Mouse (Mus musculus): ENCODE measurements at regions not wholly inside any gene's neighbourhood (a gene's known extent, or its start where the extent isn't known, plus 50 kb on each side); places are given as distances from the start of the nearest gene placed in this dataset.
A peak's percentile ranks its signal among the peaks of the same experiment; 100 is the strongest.

DNA sequence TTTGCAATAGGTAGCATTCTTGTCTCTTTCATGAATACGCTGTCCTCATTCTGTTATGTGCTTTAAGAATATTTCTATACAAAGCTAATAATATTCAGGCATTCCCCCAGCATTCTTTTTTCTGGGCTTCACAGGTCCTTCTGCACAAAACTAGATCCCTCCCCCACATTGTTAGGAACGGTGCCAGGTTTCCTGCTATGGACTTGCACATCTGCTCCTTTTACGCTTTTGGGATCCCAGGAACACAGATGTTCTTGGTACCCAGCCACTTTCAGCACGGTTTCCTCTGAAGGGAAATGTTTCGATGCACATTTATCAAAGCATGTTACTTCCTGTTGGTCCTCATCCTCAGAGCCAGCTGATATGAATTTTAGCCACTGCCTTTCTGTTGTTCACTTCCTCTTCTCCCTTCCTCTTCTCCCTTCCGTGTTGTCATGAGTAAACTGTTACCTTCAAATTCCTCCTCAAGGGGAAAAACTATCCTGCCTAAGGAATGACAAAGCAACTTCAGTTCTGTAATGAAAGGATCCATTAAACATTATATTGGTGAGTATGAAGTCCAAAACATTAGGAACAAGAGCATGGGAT is 209.9 kb upstream of the Gbe1 start:
- H3K9me3 ChIP-seq (replicated peaks), result no peaks in the 10 kb centered on the region
- WGBS, result 24% methylated on average over 6 of the region's 6 CpGs
- no peaks in the 10 kb centered on the region for H3K4me1 ChIP-seq
- no peak overlapping the region for H3K9ac ChIP-seq
- no peaks in the 10 kb centered on the region for H3K36me3 ChIP-seq
- no peak overlapping the region for H3K4me3 ChIP-seq (replicated peaks)
- H3K27ac ChIP-seq (replicated peaks), result no peak overlapping the region
- no peak for ATAC-seq (ENCODE audit: insufficient number of reproducible peaks, low FRiP score, low TSS enrichment, low read depth)
- H3K4me2 ChIP-seq (replicated peaks), result no peak overlapping the region
- H3K27me3 ChIP-seq, result no peaks in the 10 kb centered on the region

DNA sequence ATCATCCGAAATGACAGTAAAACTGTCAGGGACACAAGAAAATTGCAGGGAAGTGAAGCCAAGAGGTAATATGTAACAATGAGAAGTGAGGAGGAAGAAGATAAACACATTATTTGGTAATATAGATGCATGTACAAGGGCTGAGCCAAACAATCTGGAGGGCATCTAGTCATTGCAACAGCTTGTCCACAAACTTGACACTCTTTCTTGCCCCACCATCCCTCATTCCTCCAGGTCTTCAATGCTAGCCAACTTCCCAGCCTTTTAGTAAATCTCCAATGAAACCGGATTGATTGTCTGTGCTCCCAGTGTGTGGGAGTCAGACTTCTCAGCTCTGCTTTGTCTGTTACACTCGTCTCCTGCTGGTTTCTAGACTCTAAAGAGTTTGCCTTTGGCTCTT is 172.3 kb upstream of the Gbe1 start:
- Histone ChIP-seq H3K4me2 (replicated peaks) (no peak overlapping the region), H3K4me1 (no peaks in the 10 kb centered on the region), H3K27ac (replicated peaks) (no peak overlapping the region), H3K36me3 (no peaks in the 10 kb centered on the region), H3K9ac (no peak overlapping the region), H3K9me3 (replicated peaks) (no peaks in the 10 kb centered on the region), H3K27me3 (no peaks in the 10 kb centered on the region), H3K4me3 (replicated peaks) (no peak overlapping the region)
- 55% methylated on average over 3 of the region's 3 CpGs for WGBS
- ATAC-seq (ENCODE audit: insufficient number of reproducible peaks, low FRiP score, low TSS enrichment, low read depth), result no peak

DNA sequence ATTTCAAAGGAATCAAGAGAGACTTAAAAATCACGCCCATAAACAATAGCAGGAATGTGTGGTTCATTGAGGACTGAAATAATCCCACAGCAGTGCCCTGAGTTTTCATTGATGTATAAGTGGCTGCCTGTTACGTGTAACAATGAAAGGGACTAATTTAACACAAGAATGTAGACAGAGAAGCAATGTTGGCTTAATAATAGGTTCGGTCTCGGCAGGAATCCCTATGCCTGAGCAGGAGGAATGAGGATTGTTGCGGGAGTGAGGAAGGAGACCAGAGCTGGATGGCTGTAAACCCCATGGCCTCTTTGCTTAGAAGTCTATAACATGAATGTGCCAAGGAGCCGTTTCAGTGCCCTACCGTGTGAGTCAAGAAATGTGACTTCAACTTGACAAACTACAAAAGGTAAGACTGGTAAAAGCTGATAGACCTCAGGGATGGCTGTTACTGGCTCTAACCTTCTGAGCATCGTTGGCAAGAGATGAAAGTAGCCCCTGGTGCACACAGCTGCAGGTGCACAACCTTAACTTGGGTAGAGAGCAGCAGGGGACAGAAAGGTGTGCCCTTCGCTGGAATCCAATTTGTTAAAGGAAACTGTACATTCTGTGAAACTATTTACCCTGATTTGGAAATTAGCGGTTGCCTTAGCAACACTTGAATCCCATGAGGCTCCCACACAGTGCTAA is 165.9 kb upstream of the Gbe1 start:
- no peaks in the 10 kb centered on the region for H3K9me3 ChIP-seq (replicated peaks)
- H3K4me3 ChIP-seq (replicated peaks), result no peak overlapping the region
- no peak for ATAC-seq (ENCODE audit: insufficient number of reproducible peaks, low FRiP score, low TSS enrichment, low read depth)
- no peak overlapping the region for H3K9ac ChIP-seq
- no peaks in the 10 kb centered on the region for H3K36me3 ChIP-seq
- H3K4me1 ChIP-seq, result no peaks in the 10 kb centered on the region
- WGBS, result 57% methylated on average over 10 of the region's 10 CpGs
- no peak overlapping the region for H3K4me2 ChIP-seq (replicated peaks)
- H3K27me3 ChIP-seq, result no peaks in the 10 kb centered on the region
- no peak overlapping the region for H3K27ac ChIP-seq (replicated peaks)

DNA sequence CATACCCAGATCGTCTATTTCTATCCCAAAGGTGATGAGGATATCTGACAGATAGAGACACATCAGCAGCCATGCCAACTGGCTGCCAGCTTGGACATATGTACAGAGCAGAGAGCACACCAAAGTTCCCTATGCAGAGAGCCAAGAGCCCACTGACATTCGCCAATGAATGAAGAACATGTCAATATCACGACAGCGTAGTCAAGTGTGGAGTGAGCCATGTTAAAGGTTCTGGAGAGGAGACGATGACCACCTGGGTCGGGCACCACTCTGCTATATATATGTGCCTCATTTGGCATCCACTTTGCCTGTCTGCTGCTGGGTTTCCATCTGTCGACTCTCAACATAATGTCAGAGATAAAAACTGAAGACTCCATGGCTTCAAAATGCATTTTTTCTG is 159.2 kb upstream of the Gbe1 start:
- no peak for ATAC-seq (ENCODE audit: insufficient number of reproducible peaks, low FRiP score, low TSS enrichment, low read depth)
- no peak overlapping the region for H3K27ac ChIP-seq (replicated peaks)
- H3K36me3 ChIP-seq, result no peaks in the 10 kb centered on the region
- no peak overlapping the region for H3K4me2 ChIP-seq (replicated peaks)
- H3K4me1 ChIP-seq, result no peaks in the 10 kb centered on the region
- H3K9ac ChIP-seq, result no peak overlapping the region
- H3K4me3 ChIP-seq (replicated peaks), result no peak overlapping the region
- WGBS, result 84% methylated on average over 7 of the region's 7 CpGs
- H3K9me3 ChIP-seq (replicated peaks), result no peaks in the 10 kb centered on the region
- no peaks in the 10 kb centered on the region for H3K27me3 ChIP-seq

DNA sequence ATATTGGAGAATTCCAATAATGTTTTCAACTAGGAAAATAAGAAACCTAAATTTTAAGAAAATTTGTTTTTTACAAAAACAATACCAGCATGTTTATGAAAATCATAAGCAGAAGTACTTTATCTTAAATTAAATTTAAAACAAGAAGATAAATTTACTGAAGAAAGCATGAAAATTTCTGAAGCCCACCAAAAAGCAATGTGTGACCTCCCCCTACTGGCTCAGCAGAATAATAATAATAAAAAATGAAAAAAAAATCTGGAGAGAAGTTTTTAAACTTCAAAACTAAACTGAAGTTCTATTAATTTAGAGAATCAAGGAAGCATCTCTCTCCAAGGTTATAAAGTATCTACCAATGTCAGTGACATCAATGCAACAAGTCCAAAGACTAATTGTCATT is 153.2 kb upstream of the Gbe1 start:
- no peaks in the 10 kb centered on the region for H3K4me1 ChIP-seq
- ATAC-seq (ENCODE audit: insufficient number of reproducible peaks, low FRiP score, low TSS enrichment, low read depth), result no peak
- no peaks in the 10 kb centered on the region for H3K36me3 ChIP-seq
- no peak overlapping the region for H3K27ac ChIP-seq (replicated peaks)
- H3K4me2 ChIP-seq (replicated peaks), result no peak overlapping the region
- no peaks in the 10 kb centered on the region for H3K9me3 ChIP-seq (replicated peaks)
- no peak overlapping the region for H3K9ac ChIP-seq
- no peaks in the 10 kb centered on the region for H3K27me3 ChIP-seq
- no peak overlapping the region for H3K4me3 ChIP-seq (replicated peaks)

DNA sequence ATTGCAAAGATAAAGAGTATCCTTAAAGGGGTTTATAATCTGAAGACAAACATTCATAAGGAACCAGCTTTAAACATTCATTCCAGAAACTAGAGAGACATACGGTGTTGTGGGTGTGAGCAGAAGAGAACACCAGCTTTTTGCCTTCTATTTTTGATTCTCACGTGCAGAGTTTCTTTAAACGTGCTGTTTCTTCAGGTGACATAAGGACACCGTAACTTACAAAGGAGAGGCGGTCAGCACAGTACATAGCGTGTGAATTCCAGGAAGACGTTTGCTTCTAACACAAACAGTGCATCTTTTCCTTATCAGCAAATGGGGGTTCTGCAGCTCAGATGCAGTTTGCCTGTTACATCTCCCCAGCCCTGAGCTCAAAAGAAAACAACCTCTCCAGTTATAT is 138.6 kb upstream of the Gbe1 start:
- no peaks in the 10 kb centered on the region for H3K36me3 ChIP-seq
- H3K27me3 ChIP-seq, result no peaks in the 10 kb centered on the region
- no peak overlapping the region for H3K4me3 ChIP-seq (replicated peaks)
- no peak overlapping the region for H3K9ac ChIP-seq
- WGBS, result 73% methylated on average over 7 of the region's 7 CpGs
- H3K4me1 ChIP-seq, result no peaks in the 10 kb centered on the region
- no peaks in the 10 kb centered on the region for H3K9me3 ChIP-seq (replicated peaks)
- no peak overlapping the region for H3K27ac ChIP-seq (replicated peaks)
- ATAC-seq (ENCODE audit: insufficient number of reproducible peaks, low FRiP score, low TSS enrichment, low read depth), result no peak
- H3K4me2 ChIP-seq (replicated peaks), result no peak overlapping the region

DNA sequence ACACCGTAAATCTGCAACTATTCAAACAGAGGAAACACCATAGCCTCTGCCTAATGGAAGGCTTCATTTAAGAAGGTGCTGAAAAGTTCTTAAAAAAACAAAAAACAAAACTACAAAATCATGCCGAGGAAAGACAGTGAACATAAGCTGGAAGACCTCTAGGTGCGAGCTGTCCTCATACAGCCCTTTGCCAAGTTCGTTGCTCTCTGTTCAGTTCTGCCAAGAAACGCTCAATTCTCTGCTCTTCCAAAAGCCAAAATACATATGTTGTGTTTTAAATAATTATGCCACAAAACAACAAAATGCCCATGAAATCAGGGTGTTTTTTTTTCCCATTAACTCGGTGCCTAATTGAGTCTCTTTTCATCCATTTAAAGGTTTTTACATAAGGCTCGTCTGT is 134.8 kb upstream of the Gbe1 start:
- Histone ChIP-seq H3K27ac (replicated peaks) (no peak overlapping the region), H3K4me3 (replicated peaks) (no peak overlapping the region), H3K4me1 (no peaks in the 10 kb centered on the region), H3K4me2 (replicated peaks) (0 out of 2 replicates have a peak overlapping the region, but pooled peaks have one; percentile 2), H3K9me3 (replicated peaks) (no peaks in the 10 kb centered on the region), H3K9ac (no peak overlapping the region), H3K27me3 (no peaks in the 10 kb centered on the region), H3K36me3 (no peaks in the 10 kb centered on the region)
- 50% methylated on average over 7 of the region's 7 CpGs for WGBS
- no peak for ATAC-seq (ENCODE audit: insufficient number of reproducible peaks, low FRiP score, low TSS enrichment, low read depth)

DNA sequence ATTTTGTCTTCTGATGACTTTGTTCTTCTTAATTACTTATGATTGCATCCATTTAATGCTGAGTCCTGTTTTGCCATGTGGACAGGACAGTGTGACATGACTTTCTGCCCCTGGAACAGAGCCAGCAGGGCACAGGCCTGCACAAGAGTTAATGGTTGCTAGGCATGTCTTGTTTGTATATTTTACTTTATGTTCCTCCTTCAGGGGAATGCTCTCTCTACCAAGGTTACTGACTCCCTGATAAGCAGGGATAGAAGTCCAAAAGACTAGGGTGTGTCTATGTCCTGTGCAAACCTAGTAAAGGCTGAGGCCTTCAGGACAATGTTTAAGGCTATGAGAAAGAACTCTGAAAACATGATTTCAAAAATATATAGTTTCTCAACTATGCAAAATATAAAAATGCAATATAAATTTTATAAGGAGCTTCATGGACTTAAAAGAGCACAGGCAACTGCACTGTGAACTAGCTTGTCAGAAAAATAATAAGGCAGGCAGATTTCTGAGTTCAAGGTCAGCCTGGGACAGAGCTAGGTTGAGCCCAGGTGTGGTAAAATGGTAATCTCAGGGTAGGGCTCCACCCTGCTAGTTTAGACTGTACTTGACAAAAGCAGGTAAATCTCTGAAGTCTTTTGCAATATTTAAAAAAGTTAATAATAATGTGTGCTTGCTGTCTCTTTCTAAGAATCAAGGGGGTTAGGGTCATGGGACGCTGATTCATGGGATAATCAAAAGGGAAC is 99.7 kb upstream of the Gbe1 start:
- no peaks in the 10 kb centered on the region for H3K36me3 ChIP-seq
- no peak overlapping the region for H3K4me2 ChIP-seq (replicated peaks)
- H3K4me1 ChIP-seq, result no peaks in the 10 kb centered on the region
- ATAC-seq (ENCODE audit: insufficient number of reproducible peaks, low FRiP score, low TSS enrichment, low read depth), result no peak
- 67% methylated on average over 1 of the region's 1 CpGs for WGBS
- H3K27me3 ChIP-seq, result no peaks in the 10 kb centered on the region
- no peaks in the 10 kb centered on the region for H3K9me3 ChIP-seq (replicated peaks)
- H3K4me3 ChIP-seq (replicated peaks), result no peak overlapping the region
- H3K27ac ChIP-seq (replicated peaks), result no peak overlapping the region
- H3K9ac ChIP-seq, result no peak overlapping the region

DNA sequence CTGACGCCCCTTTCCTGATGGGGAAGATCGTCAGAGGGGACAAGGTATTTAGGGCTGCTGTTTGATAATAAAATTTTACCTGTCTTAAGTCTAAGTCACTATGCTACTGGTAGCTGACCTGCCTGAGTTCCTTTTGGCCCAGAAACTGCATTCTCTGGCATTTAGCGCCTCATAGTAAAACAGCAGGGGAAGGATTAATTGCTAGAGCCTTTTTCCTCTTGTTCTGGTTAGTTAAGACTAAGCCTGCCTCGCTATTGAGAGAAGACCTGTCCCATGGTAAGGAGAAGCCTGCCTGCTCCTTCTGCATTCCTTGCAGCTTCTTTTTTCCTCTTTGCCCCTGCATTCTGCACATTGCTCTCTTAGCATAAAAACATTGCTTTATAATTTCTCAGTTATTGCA is 98.9 kb upstream of the Gbe1 start:
- Histone ChIP-seq H3K9me3 (replicated peaks) (no peaks in the 10 kb centered on the region), H3K4me2 (replicated peaks) (no peak overlapping the region), H3K36me3 (no peaks in the 10 kb centered on the region), H3K27ac (replicated peaks) (no peak overlapping the region), H3K4me3 (replicated peaks) (no peak overlapping the region), H3K4me1 (no peaks in the 10 kb centered on the region), H3K27me3 (no peaks in the 10 kb centered on the region), H3K9ac (no peak overlapping the region)
- 30% methylated on average over 4 of the region's 4 CpGs for WGBS
- no peak for ATAC-seq (ENCODE audit: insufficient number of reproducible peaks, low FRiP score, low TSS enrichment, low read depth)

DNA sequence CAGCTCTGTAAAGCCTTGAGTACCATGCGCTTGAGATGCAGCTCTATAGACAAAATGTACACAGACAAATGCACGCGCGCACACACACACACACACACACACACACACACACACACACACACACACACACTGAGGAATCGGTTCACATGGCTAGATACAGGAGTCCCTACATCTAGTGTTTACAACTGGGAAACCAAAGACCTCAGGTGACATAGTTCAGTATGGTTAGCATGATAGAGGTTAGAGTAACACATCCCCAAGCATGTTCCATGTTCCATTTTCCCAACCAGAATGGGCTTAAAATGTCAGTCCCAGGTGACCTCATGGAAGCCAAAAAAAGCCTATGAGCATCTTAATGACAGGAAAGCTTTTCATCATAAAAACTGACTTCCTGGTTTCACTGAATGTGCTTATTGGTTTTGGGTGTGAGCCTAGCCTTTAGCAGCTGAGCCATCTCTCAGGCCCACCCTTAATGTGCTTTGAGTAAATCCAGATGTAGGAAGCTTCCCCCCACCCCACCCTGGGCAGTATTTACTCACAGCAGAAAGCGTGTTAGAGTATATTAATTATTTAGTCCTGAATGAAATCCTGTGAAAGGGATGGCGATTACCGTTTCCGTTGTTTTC is 86.0 kb upstream of the Gbe1 start:
- Histone ChIP-seq H3K4me2 (replicated peaks) (no peak overlapping the region), H3K4me3 (replicated peaks) (no peak overlapping the region), H3K4me1 (0 out of 2 replicates have a peak, but pooled peaks cover 6% of the 10 kb centered on the region), H3K9ac (no peak overlapping the region), H3K9me3 (replicated peaks) (no peaks in the 10 kb centered on the region), H3K27me3 (no peaks in the 10 kb centered on the region), H3K27ac (replicated peaks) (no peak overlapping the region), H3K36me3 (no peaks in the 10 kb centered on the region)
- no peak for ATAC-seq (ENCODE audit: insufficient number of reproducible peaks, low FRiP score, low TSS enrichment, low read depth)
- 70% methylated on average over 9 of the region's 9 CpGs for WGBS

DNA sequence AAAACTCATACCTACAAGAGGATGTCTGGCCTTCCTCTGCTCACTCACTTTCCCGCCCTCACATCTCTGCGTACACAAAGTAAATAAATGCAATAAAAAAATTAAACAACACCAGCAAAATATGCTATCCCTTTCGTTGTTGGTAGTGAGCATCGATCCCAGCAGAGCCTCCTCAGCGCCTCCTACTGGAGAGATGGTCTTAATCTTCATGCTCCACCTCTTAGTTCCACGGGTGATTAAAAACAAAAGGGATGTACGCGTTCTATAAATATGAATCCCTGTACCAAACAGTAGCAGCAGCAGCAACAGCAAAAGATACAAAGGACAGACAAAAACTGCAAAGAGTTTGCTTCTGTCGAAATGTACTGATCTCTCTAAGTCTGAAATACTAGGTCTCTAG is 81.0 kb upstream of the Gbe1 start:
- H3K9ac ChIP-seq, result no peak overlapping the region
- WGBS, result 80% methylated on average over 9 of the region's 9 CpGs
- H3K36me3 ChIP-seq, result no peaks in the 10 kb centered on the region
- no peaks in the 10 kb centered on the region for H3K27me3 ChIP-seq
- no peak overlapping the region for H3K4me2 ChIP-seq (replicated peaks)
- H3K9me3 ChIP-seq (replicated peaks), result no peaks in the 10 kb centered on the region
- H3K4me1 ChIP-seq, result 0 out of 2 replicates have a peak, but pooled peaks cover 5% of the 10 kb centered on the region
- no peak overlapping the region for H3K27ac ChIP-seq (replicated peaks)
- H3K4me3 ChIP-seq (replicated peaks), result no peak overlapping the region
- no peak for ATAC-seq (ENCODE audit: insufficient number of reproducible peaks, low FRiP score, low TSS enrichment, low read depth)

Measured in embryonic facial prominence, embryonic 15.5 days (tissue).